Mouse (Mus musculus) small intestine, adult 2 months (tissue): Measurements from ENCODE around the gene Vegfb.

ENCODE experiments used
- CTCF ChIP-seq: fragments of 200-500 bp; IDR thresholded peaks from 2 replicates; pipeline ENCODE4 v1.5.1; 2012; ENCODE audit warnings: low read depth, mild to moderate bottlenecking, control low read depth, inconsistent platforms, low read length, moderate library complexity, mixed read lengths; ENCODE audit not compliant: insufficient replicate concordance, insufficient read length; ENCODE audit errors: extremely low read depth
- POLR2A ChIP-seq: fragments of 200-500 bp; IDR thresholded peaks from 2 replicates; pipeline ENCODE4 v1.6.1; 2012; ENCODE audit warnings: low read depth, mild to moderate bottlenecking, control low read depth, inconsistent platforms, low read length, moderate library complexity

DNA sequence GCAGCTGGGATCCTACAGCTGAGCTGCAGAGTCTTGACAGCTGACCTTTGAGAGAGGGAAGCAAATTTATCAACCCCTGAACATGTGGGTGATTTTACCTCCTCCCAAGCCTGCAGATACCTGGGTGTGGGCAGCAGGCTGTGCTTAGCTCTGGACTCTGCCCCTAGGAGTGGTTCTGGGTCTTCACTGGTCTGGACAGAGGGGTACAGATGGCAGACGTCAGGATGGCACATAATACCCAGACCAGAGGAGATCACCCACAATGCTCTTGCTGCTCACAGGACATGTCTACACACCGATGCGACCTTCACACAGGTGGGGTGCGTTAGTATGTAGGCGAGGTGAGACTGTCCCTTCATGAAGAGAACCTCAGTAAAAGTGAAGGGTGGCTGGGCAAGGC lies 37.9 kb downstream of the Vegfb start:
- TF ChIP-seq POLR2A (no peak), CTCF (no peak)
